Mouse (Mus musculus): ENCODE measurements around the gene Usp42. TPM values are rescaled to one million over a fixed set of nuclear protein-coding genes. Genes with fewer than 3 reads are reported as not detected.

Gene Usp42
- 20.0 and 20.4 TPM in 2 replicates for polyA plus RNA-seq (2015; fragmentation: Nextera tagmentation; extraction: Ambion mirVana)

- WGBS, result under 1% methylated on average over 76 of the region's 82 CpGs
- H3K4me3 ChIP-seq, result peak within 1 kb of the TSS; percentile 86
Observed at GRCm38 (mm10) chr5:143732180-143732891, at the start of gene Usp42. Gene Usp42 (minus strand): TSS chr5:143732280.

GRCm38 (mm10) chr5:143760508-143760907 is 28.4 kb upstream of the Usp42 start:
- ATAC-seq (ENCODE audit: borderline replicate concordance, extremely low read depth, low FRiP score, low TSS enrichment), result no peak
- 86% methylated on average over 3 of the region's 3 CpGs for WGBS
- no peaks in the 10 kb centered on the region for H3K9me3 ChIP-seq
- H3K27ac ChIP-seq, result no peak overlapping the region
- no peaks in the 10 kb centered on the region for H3K36me3 ChIP-seq
- no peak overlapping the region for H3K4me3 ChIP-seq
- H3K9ac ChIP-seq, result no peak overlapping the region
- H3K4me1 ChIP-seq, result peaks cover 4% of the 10 kb centered on the region
- H3K4me2 ChIP-seq, result no peak overlapping the region
- no peaks in the 10 kb centered on the region for H3K27me3 ChIP-seq

More at GRCm38 (mm10) chr5:143732180-143732891, at the start of gene Usp42:
- Histone ChIP-seq H3K9ac (peak within 1 kb of the TSS; percentile 83), H3K4me1 (peaks cover 13% of the 10 kb centered on the region), H3K27me3 (no peaks in the 10 kb centered on the region; the same call in 1 of the 2 replicates), H3K27ac (peak within 1 kb of the TSS; percentile 87), H3K9me3 (no peaks in the 10 kb centered on the region), H3K36me3 (no peaks in the 10 kb centered on the region), H3K4me2 (peak within 1 kb of the TSS; percentile 86)
- peak; percentile 97 for ATAC-seq (ENCODE audit: borderline replicate concordance, extremely low read depth, low FRiP score, low TSS enrichment)

DNA sequence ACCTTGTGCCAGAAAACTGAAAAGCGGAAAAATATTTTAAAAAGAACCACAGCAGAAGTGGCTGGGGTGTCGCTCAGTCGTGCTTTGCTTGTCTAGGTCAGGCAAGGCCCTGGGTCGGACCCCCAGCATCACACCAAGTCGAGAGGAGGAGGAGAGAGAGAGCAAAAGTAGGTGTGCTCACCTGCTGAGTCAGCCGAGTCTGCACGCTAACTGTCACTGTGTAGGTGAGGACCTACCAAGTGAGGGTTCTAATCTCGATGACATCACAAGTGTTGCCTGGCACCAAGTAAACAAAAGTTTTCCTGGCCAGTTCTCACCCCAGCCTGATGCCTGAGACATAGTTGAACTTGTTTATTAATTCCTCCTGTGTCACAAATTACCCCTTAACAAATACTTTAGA is 27.5 kb upstream of the Usp42 start:
- Histone ChIP-seq H3K36me3 (no peaks in the 10 kb centered on the region), H3K9ac (no peak overlapping the region)
- WGBS, result 78% methylated on average over 8 of the region's 8 CpGs

DNA sequence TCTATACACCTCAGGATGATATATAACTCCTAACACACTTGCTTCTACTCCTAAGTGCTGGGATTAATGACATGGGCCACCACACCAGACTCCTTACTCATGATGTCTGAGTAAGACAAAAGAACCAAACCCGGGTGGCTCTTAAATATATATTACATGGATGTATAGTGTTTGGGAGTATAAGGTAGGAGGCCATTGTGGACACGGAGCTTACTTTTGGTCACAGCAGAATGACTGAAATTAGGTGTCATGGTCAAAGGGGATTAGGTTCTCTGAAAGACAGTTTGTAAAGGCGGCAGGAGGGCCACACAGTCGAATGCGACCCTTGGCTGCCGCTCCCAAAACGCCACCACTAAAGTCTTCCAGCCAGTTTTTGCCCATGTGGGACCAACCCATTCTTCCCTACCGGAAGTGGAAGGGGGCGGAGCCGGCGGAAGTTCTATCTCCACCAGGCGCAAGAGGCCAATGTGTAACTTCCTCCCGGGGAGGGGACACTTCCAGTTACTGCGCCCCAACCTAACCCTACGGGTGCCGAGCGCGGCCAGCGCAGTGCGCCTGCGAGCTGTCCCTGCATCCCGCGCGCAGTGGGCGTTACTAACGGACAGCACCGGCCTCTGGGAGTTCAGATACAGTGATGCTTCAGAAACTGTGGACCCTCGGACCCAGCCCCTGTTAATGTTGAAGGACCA is 25.8 kb upstream of the Usp42 start:
- Histone ChIP-seq H3K36me3 (no peaks in the 10 kb centered on the region), H3K4me2 (peak overlapping the region; percentile 62), H3K9me3 (no peaks in the 10 kb centered on the region), H3K9ac (peak overlapping the region; percentile 42), H3K4me3 (peak overlapping the region; percentile 47), H3K27ac (no peak overlapping the region), H3K27me3 (no peaks in the 10 kb centered on the region), H3K4me1 (peaks cover 4% of the 10 kb centered on the region)
- WGBS, result 18% methylated on average over 28 of the region's 28 CpGs
- peak; percentile 97 for ATAC-seq (ENCODE audit: borderline replicate concordance, extremely low read depth, low FRiP score, low TSS enrichment)

More for the DNA sequence above, 27.5 kb upstream of the Usp42 start:
- H3K4me3 ChIP-seq, result no peak overlapping the region
- peaks cover 4% of the 10 kb centered on the region for H3K4me1 ChIP-seq
- H3K27ac ChIP-seq, result no peak overlapping the region
- no peak overlapping the region for H3K4me2 ChIP-seq
- no peak for ATAC-seq (ENCODE audit: borderline replicate concordance, extremely low read depth, low FRiP score, low TSS enrichment)
- no peaks in the 10 kb centered on the region for H3K27me3 ChIP-seq
- H3K9me3 ChIP-seq, result no peaks in the 10 kb centered on the region

DNA sequence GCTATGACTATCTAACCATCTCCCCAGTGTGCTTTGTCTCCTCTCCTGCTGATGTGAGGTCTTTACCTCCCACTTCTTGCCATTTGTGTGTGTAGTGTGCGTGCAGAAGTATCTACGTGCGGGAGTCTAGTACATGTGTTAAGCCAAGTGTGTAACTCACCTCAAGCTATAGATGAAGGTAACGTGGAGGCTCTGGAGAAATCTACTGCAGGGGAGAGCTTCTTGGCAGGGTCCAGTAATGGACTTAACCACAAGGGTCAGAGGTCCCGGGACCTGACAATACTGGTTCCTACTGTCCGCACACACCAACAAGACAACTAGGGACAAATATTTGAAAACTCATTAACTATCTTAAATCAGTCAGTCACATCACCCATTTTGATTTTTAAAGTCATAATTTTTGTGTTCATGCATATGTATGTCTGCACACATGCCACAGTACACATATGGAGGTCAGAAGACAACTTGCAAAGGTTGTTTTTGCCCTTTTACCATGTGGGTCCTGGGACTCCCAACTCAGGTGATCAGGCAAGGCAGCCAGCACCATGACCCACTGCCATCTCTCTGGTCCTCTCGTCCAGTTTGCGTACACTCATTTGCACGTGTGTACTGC is 23.6 kb upstream of the Usp42 start:
- Histone ChIP-seq H3K4me2 (no peak overlapping the region), H3K4me3 (no peak overlapping the region), H3K4me1 (peaks cover 4% of the 10 kb centered on the region), H3K9ac (no peak overlapping the region), H3K9me3 (no peaks in the 10 kb centered on the region), H3K27me3 (no peaks in the 10 kb centered on the region), H3K36me3 (no peaks in the 10 kb centered on the region), H3K27ac (no peak overlapping the region)
- 90% methylated on average over 9 of the region's 9 CpGs for WGBS
- no peak for ATAC-seq (ENCODE audit: borderline replicate concordance, extremely low read depth, low FRiP score, low TSS enrichment)

DNA sequence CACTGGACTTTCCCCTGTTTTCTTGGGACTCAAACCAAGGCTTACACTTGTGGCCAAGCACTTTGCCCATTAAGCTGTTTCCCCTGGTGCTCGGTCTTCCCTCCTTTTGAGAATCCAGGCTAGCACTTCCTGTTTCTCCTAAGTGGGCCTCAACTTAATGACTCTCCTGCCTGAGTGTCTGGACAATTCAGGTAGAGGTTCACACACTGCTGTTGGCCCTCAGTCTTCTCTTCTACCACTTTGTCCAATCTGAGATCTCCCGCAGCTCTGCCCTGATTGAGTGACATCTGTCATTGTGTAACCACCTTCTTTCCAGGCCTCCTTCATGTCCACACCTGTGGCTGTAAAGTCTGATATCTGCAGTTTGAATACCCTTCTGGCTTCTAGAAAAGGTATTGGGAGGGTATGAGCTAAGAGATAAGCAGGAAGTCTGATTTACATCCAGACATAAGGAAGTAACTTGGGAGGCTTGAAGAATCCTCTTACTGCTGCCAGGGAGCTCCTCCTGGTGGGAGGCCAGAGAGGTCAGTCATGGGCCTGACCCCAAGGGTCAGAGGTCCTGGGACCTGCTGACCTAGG is 17.6 kb upstream of the Usp42 start:
- no peak overlapping the region for H3K4me2 ChIP-seq

DNA sequence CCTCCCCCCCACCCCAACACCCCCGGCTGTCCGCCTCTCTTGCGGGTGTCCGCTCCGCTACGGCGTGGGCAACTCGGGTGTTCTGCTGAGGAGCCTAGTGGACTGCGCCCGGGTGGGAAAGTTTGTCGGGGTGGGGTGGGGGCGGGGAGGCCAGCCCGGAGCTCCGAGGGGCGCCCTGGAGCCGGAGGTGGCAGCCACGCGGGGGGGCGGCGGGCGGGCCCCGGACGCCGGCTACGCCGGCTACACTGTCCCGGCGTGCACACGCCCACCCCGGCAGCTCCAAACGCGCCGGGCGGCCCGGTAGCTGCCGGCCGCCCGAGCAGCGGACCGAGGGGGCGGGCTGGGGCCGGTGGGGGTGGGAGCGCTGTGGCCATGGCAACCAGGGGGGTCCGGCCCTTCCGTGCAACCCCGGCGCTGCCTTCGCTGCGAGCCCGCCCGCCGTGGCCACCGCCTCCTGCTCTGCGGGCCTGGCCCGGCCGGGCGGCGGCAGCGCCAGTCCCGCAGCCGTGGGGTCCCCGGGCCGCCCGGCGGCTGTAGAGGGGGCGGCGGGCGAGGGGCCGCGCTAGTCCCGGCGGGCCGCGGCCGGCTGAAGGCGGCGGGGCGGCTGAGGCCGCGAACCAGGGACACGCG is 482 bp downstream of the Usp42 start:
- peak; percentile 40 for ATAC-seq (ENCODE audit: borderline replicate concordance, extremely low read depth, low FRiP score, low TSS enrichment)
- H3K9ac ChIP-seq, result peak overlapping the region; percentile 83
- no peaks in the 10 kb centered on the region for H3K9me3 ChIP-seq
- peak overlapping the region; percentile 86 for H3K4me2 ChIP-seq
- peak overlapping the region; percentile 86 for H3K4me3 ChIP-seq
- under 1% methylated on average over 81 of the region's 82 CpGs for WGBS
- no peaks in the 10 kb centered on the region; the same call in 1 of the 2 replicates for H3K27me3 ChIP-seq
- peaks cover 6% of the 10 kb centered on the region; the same call in 1 of the 2 replicates for H3K36me3 ChIP-seq
- peak overlapping the region; percentile 87 for H3K27ac ChIP-seq
- peaks cover 13% of the 10 kb centered on the region for H3K4me1 ChIP-seq

More for the DNA sequence above, 17.6 kb upstream of the Usp42 start:
- ATAC-seq (ENCODE audit: borderline replicate concordance, extremely low read depth, low FRiP score, low TSS enrichment), result no peak
- H3K4me1 ChIP-seq, result no peaks in the 10 kb centered on the region
- no peaks in the 10 kb centered on the region for H3K36me3 ChIP-seq
- WGBS, result 64% methylated on average over 2 of the region's 2 CpGs
- H3K4me3 ChIP-seq, result no peak overlapping the region
- H3K27me3 ChIP-seq, result no peaks in the 10 kb centered on the region
- H3K9me3 ChIP-seq, result no peaks in the 10 kb centered on the region
- H3K9ac ChIP-seq, result no peak overlapping the region
- no peak overlapping the region for H3K27ac ChIP-seq

GRCm38 (mm10) chr5:143730915-143731314 is 1.2 kb downstream of the Usp42 start:
- Histone ChIP-seq H3K36me3 (peaks cover 12% of the 10 kb centered on the region; the same call in 1 of the 2 replicates), H3K9me3 (no peaks in the 10 kb centered on the region), H3K4me2 (peak overlapping the region; percentile 86), H3K4me1 (peaks cover 13% of the 10 kb centered on the region), H3K27me3 (no peaks in the 10 kb centered on the region; the same call in 1 of the 2 replicates), H3K9ac (peak overlapping the region; percentile 83), H3K27ac (no peak overlapping the region), H3K4me3 (peak overlapping the region; percentile 86)
- 6% methylated on average over 6 of the region's 6 CpGs for WGBS
- no peak for ATAC-seq (ENCODE audit: borderline replicate concordance, extremely low read depth, low FRiP score, low TSS enrichment)

DNA sequence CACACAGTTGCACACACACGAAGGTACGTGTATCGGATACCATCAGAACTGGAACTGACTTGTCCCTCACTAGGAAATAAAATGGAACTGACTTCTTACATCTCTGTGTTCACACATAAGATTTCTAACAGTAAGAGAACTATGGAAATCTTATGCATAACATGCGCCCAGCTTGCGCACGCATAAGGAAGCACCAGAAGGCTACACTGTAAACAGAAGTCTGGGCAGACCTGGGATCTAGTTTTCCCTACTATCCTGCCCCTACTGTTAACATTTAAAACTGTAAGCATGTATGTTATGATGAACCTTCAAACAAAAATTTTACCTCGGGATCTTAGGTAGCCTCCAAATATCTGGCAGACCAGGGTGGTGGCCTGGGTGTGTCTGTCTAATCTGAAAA is 10.1 kb downstream of the Usp42 start:
- Histone ChIP-seq H3K4me3 (no peak overlapping the region), H3K36me3 (peaks cover 91% of the 10 kb centered on the region), H3K4me1 (no peaks in the 10 kb centered on the region), H3K27ac (no peak overlapping the region), H3K9ac (no peak overlapping the region), H3K4me2 (no peak overlapping the region), H3K27me3 (no peaks in the 10 kb centered on the region), H3K9me3 (no peaks in the 10 kb centered on the region)
- 94% methylated on average over 7 of the region's 7 CpGs for WGBS
- ATAC-seq (ENCODE audit: borderline replicate concordance, extremely low read depth, low FRiP score, low TSS enrichment), result no peak

DNA sequence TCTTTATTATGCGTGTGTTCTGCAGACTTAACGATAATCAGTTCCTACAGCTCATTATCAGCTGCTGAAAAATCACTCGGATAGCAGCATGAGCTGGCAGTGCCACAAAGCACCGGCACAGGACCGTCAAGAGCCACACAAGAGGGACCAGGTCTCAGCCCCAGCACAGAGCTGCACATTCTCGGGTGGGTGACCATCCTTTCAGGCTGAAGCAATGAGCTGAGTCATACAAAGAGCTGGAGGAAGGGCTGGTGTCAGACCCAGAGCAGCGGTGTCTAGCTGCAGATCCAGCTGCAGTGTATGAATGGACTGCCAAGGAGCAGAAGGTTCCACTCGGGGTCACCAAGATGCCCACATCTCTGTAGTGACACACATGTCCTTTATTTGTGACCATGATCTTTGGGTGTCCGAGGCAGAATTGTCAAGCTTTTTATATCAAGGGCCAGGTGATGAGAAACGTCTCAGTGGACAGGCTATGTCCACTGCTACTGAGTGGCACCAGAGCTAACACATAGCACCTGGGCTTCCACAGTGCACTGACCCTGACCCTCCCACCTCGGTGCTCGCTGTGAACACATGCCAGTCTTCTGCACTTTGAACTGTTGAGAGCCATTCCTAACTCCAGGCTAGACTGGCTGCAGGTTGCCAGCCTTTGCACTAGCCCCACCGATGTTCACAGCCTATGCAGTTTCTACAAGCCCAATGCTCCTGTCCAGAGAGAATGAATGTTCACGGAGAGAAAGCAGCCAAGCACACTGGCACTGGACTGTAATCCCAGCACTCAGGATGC is 19.9 kb downstream of the Usp42 start:
- Histone ChIP-seq H3K4me2 (no peak overlapping the region), H3K36me3 (peaks cover 84% of the 10 kb centered on the region), H3K4me1 (no peaks in the 10 kb centered on the region), H3K9me3 (no peaks in the 10 kb centered on the region), H3K9ac (no peak overlapping the region), H3K27me3 (no peaks in the 10 kb centered on the region), H3K4me3 (no peak overlapping the region), H3K27ac (no peak overlapping the region)
- ATAC-seq (ENCODE audit: borderline replicate concordance, extremely low read depth, low FRiP score, low TSS enrichment), result no peak
- 79% methylated on average over 14 of the region's 14 CpGs for WGBS

DNA sequence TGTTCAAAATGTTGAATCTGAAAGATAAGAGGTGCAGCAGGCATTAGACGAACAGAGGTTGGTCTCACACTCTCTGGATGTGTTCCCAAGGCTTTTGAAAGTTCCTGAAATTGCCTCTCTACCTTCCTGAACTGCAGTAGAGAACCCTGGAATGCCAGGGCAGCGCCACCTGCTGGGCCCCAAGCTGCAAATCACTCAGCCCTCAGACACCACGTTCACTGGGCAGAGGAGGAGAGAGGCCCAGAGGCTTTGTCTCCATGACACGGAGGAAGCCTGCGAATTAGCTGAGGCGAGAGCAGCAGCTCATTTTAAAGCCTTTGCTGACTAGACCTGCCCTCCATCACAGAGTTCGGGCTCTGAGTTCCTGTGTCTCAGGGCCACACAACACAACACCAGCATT is 20.8 kb downstream of the Usp42 start:
- peak; percentile 79; the same call in 1 of the 2 replicates for ATAC-seq (ENCODE audit: borderline replicate concordance, extremely low read depth, low FRiP score, low TSS enrichment)
- Histone ChIP-seq H3K36me3 (peaks cover 82% of the 10 kb centered on the region), H3K4me1 (no peaks in the 10 kb centered on the region), H3K27ac (no peak overlapping the region), H3K9ac (no peak overlapping the region), H3K4me3 (no peak overlapping the region), H3K4me2 (no peak overlapping the region), H3K9me3 (no peaks in the 10 kb centered on the region), H3K27me3 (no peaks in the 10 kb centered on the region)
- 13% methylated on average over 7 of the region's 7 CpGs for WGBS
